Mouse (Mus musculus) v-Abl transformed pro-B cells (cell line): ENCODE data around the gene Dbx2.

Experiments
- in situ Hi-C, 2 experiments: fragments of 400-800 bp; cut with MboI; formaldehyde crosslinking; loops; one replicate each; pipeline ENCODE4 v1.15.1; 2025; ENCODE audit not compliant: unreplicated experiment in 2 of 2

Dbx2 gene

GRCm38 (mm10) chr15:95624396-95624795 lies 31.4 kb downstream of the Dbx2 start:
- in situ Hi-C loops: no loop called here

- in situ Hi-C loops: no loop called here
Measured at GRCm38 (mm10) chr15:95622797-95623196, 33.0 kb downstream of the Dbx2 start.

GRCm38 (mm10) chr15:95612600-95612999 lies 43.2 kb downstream of the Dbx2 start:
- in situ Hi-C loops: no loop called here

DNA sequence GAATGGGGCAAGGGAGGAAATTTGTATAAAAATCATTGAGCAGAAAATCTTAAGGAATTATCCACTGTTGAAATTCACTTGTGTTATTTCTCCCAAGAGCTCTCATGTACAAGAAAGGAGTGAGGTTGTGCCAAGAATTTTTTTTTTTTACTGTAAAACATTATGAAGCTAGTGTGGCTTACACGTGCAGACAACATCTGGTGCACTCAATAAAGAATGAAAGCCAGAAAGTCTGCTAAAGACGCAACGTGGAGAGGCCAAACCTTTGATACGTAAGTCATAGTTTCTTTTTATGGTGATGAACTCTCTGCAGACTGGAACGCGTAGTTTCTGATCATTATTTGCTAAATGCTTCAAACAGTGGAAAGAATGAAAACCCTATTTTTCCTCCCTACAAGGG lies 54.6 kb downstream of the Dbx2 start:
- in situ Hi-C loops: no loop called here

DNA sequence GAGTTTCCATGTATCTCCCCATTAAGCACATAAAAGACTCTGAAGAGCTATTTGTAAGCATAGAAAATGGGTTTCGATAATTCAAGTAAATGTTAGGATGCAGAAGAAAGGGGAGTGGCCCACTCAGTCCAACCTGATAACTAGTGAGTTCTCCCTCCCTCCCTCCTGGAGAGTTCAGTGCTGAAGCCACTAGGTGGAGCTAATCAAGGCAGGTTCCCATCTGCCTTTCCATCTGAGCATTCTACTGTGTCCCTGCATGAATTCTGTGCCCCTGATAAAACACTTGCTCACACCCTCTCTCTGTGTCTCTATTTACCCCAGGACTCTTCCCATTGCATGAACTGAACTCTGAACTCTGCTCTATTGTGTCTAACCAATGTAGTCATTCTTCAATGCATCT lies 57.1 kb downstream of the Dbx2 start:
- in situ Hi-C loops: no loop called here

- in situ Hi-C loops: no loop called here
Measured at GRCm38 (mm10) chr15:95586906-95587305, 68.9 kb downstream of the Dbx2 start.

DNA sequence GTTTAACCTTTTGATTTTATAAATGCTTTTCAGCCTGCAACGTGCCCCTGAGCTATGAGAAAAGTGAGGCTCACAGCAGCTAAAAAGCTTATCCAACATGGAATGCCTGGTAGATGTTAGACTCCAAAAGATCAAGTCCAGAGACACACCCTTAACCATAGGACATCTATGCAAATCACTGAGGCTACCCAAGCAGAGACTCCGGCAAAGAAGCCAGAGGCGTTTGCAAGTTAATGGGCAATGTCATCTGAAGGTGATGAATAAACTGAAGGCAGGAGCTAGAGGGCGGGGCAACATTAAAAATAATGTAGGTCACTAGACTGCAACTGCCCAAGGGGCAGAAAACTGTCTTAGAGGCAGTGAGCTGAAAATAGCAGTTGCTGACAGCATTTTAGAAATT lies 70.9 kb downstream of the Dbx2 start:
- in situ Hi-C loops: no loop called here

DNA sequence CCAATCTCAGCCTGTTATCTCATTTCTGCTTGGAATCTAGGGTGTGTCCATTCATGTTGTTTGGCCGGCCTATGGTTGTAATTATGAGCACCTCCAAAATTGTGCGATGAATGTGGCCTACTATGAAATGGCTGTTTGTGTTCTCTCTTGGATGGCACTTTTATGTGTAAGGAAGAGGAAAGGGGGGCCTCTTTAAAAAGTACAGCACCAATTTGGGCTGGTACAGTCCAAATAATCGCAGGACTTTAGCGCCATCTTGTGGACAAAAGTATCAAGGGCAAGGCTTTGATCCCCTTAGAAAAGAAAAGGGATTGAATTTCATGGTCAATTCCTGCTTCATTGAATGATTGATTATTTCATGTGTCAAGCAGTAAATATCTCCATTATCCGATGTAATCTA lies 81.1 kb downstream of the Dbx2 start:
- in situ Hi-C loops: no loop called here
